Mouse (Mus musculus): ENCODE measurements at regions not wholly inside any gene's neighbourhood (a gene's known extent, or its start where the extent isn't known, plus 50 kb on each side); places are given as distances from the start of the nearest gene placed in this dataset.

GRCm38 (mm10) chr4:34214346-34214745, 164.4 kb upstream of the Spaca1 start:
- no peaks in the 10 kb centered on the region for H3K79me2 ChIP-seq (replicated peaks; ENCODE audit: control insufficient read depth, extremely low read depth, insufficient read depth, poor library complexity, severe bottlenecking)
- TF ChIP-seq PAX5 (IDR thresholded peaks at IDR 0.05; ENCODE audit: low read length) (no peak), MEF2A (IDR thresholded peaks at IDR 0.05; ENCODE audit: borderline replicate concordance, low read depth, low read length) (no peak), NELFE (IDR thresholded peaks at IDR 0.05; ENCODE audit: low read depth, low read length) (no peak), CHD1 (IDR thresholded peaks at IDR 0.05; ENCODE audit: low read depth, low read length) (no peak), BHLHE40 (IDR thresholded peaks at IDR 0.05; ENCODE audit: low read depth, low read length) (peak; percentile 56; the same call in 1 of the 2 replicates), RAD21 (IDR thresholded peaks at IDR 0.05; ENCODE audit: low read depth, low read length) (no peak)
- no peaks in the 10 kb centered on the region for H3K9me3 ChIP-seq (replicated peaks; ENCODE audit: low read length)
- 0 out of 4 replicates have a peak, but pooled peaks cover 0 to 2% of the 10 kb centered on the region in 2 experiments for H3K4me1 ChIP-seq (ENCODE audit: control insufficient read depth in 1 of 2, insufficient read depth in 2 of 2)
- H3K36me3 ChIP-seq (replicated peaks in 1 of 2; ENCODE audit: control insufficient read depth in 1 of 2, insufficient read depth in 1 of 2, low read length in 1 of 2), result no peaks in the 10 kb centered on the region
- peak overlapping the region; percentile 46 for H3K4me2 ChIP-seq (ENCODE audit: insufficient read depth, low read depth, poor library complexity, severe bottlenecking)
- in situ Hi-C loops (cut with MboI; ENCODE audit: low pct_ligation_motif_present, low pct_unique_long_range_greater_than_20kb, low sequenced_read_pairs), result no loop called here
- no peak overlapping the region for H3K9ac ChIP-seq (ENCODE audit: insufficient read depth, low read depth)
- no peak overlapping the region for H3K27ac ChIP-seq (ENCODE audit: insufficient read depth, low read depth)
- H3K4me3 ChIP-seq (replicated peaks in 1 of 3; ENCODE audit: low read depth in 2 of 3, low read length in 2 of 3, poor library complexity in 1 of 3), result no peak overlapping the region
- no peaks in the 10 kb centered on the region for H3K27me3 ChIP-seq (replicated peaks)
- dilution Hi-C loops (cut with MboI; ENCODE audit: extremely low pct_ligation_motif_present, extremely low pct_unique_long_range_greater_than_20kb, low sequenced_read_pairs), result no loop called here
- DNase-seq (ENCODE audit: extremely low read depth), result no peak

GRCm38 (mm10) chr4:34221915-34222314, 171.9 kb upstream of the Spaca1 start:
- H3K27ac ChIP-seq (ENCODE audit: insufficient read depth, low read depth), result no peak overlapping the region
- no peak for DNase-seq (ENCODE audit: extremely low read depth)
- H3K27me3 ChIP-seq (replicated peaks), result no peaks in the 10 kb centered on the region
- H3K9me3 ChIP-seq (replicated peaks; ENCODE audit: low read length), result no peaks in the 10 kb centered on the region
- H3K4me2 ChIP-seq (ENCODE audit: insufficient read depth, low read depth, poor library complexity, severe bottlenecking), result no peak overlapping the region
- H3K9ac ChIP-seq (ENCODE audit: insufficient read depth, low read depth), result no peak overlapping the region
- H3K79me2 ChIP-seq (replicated peaks; ENCODE audit: control insufficient read depth, extremely low read depth, insufficient read depth, poor library complexity, severe bottlenecking), result no peaks in the 10 kb centered on the region
- dilution Hi-C loops (cut with MboI; ENCODE audit: extremely low pct_ligation_motif_present, extremely low pct_unique_long_range_greater_than_20kb, low sequenced_read_pairs), result no loop called here
- H3K4me3 ChIP-seq (replicated peaks in 1 of 3; ENCODE audit: low read depth in 2 of 3, low read length in 2 of 3, poor library complexity in 1 of 3), result no peak overlapping the region
- in situ Hi-C loops (cut with MboI; ENCODE audit: low pct_ligation_motif_present, low pct_unique_long_range_greater_than_20kb, low sequenced_read_pairs), result no loop called here
- no peak for TF ChIP-seq SMC3 (IDR thresholded peaks at IDR 0.05; ENCODE audit: low read depth, low read length)
- TF ChIP-seq USF1 (IDR thresholded peaks at IDR 0.05; ENCODE audit: low read depth, low read length), result no peak
- TF ChIP-seq ELF1 (IDR thresholded peaks at IDR 0.05; ENCODE audit: low read depth, low read length), result no peak
- no peak for TF ChIP-seq MAZ (IDR thresholded peaks at IDR 0.05; ENCODE audit: low read depth, low read length)
- TF ChIP-seq KAT2A (IDR thresholded peaks at IDR 0.05; ENCODE audit: insufficient replicate concordance, low read length), result no peak
- TF ChIP-seq MAFK (IDR thresholded peaks at IDR 0.05; ENCODE audit: insufficient replicate concordance, low read length), result no peak
- no peak for TF ChIP-seq ZC3H11A (IDR thresholded peaks at IDR 0.05; ENCODE audit: low read depth, low read length)
- TF ChIP-seq POLR2A (IDR thresholded peaks at IDR 0.05; ENCODE audit: low read depth, low read length), result no peak
- no peak for TF ChIP-seq USF2 (conservative IDR thresholded peaks at IDR 0.05; ENCODE audit: low read depth, low read length)
- TF ChIP-seq MAX (IDR thresholded peaks at IDR 0.05; ENCODE audit: low read length), result no peak
- TF ChIP-seq EP300 (IDR thresholded peaks at IDR 0.05; ENCODE audit: low read length), result no peak
- H3K4me1 ChIP-seq (ENCODE audit: control insufficient read depth in 1 of 2, insufficient read depth in 2 of 2), result 0 out of 4 replicates have a peak, but pooled peaks cover 0 to 2% of the 10 kb centered on the region in 2 experiments
- H3K36me3 ChIP-seq (replicated peaks in 1 of 2; ENCODE audit: control insufficient read depth in 1 of 2, insufficient read depth in 1 of 2, low read length in 1 of 2), result no peaks in the 10 kb centered on the region

Data from CH12.LX (cell line).